Mouse (Mus musculus) bone marrow macrophage, adult 2 months (primary cell): Measurements from ENCODE around the gene Prune1.

Experiments
- CTCF ChIP-seq: IDR thresholded peaks from 2 replicates; pipeline ENCODE4 v1.5.1; 2012; ENCODE audit warnings: low read depth, mild to moderate bottlenecking, low read length, moderate library complexity
- POLR2A ChIP-seq: IDR thresholded peaks from 2 replicates; pipeline ENCODE4 v1.6.1; 2012; ENCODE audit warnings: mild to moderate bottlenecking, low read depth, low read length, borderline replicate concordance

DNA sequence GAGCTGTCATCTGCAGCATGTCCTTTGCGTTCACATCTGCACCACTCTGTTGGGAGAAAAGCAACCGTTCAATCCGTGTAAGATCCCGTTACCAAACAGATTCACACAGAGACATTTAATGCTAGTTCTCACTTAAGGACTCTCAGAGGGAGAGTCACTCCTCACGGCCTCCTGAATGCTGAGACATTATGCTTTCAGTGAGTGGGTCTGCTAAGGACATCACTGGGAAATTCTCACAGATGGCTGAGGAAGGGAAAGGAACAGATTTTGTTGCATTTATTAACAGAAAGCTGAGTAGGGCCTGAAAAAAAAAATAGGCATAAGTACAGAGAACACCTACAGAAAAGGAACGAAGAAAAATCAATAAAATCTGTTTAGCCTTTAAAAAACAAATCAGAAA, 78.0 kb downstream of the Prune1 start:
- no peak for TF ChIP-seq POLR2A
- no peak for TF ChIP-seq CTCF
